Mouse (Mus musculus) retina, postnatal 7 days (tissue): ENCODE results near the gene Ipcef1.
"Not testable (repeated sequence)": the region's sequence is repeated elsewhere in the genome, so short reads cannot be mapped to it uniquely, and the experiment has no call there.

Experiments used
- DNase-seq: peaks from one replicate; pipeline ENCODE4 v3.0.0-alpha.2; 2012; ENCODE audit warnings: low read depth, low spot score

The Ipcef1 gene

GRCm38 (mm10) chr10:6889640-6890245, 162.5 kb downstream of the Ipcef1 start:
- no peak for DNase-seq

GRCm38 (mm10) chr10:6885460-6885859, 166.8 kb downstream of the Ipcef1 start:
- DNase-seq: peak; percentile 6

- not testable (repeated sequence) for DNase-seq
Observed at GRCm38 (mm10) chr10:6882041-6882440, 170.2 kb downstream of the Ipcef1 start.

- no peak for DNase-seq
Observed at GRCm38 (mm10) chr10:6878276-6878881, 173.9 kb downstream of the Ipcef1 start.

GRCm38 (mm10) chr10:6873917-6874316, 178.4 kb downstream of the Ipcef1 start:
- DNase-seq: no peak

- no peak for DNase-seq
Observed at GRCm38 (mm10) chr10:6871418-6872072, 180.7 kb downstream of the Ipcef1 start.

- DNase-seq: no peak
Observed at GRCm38 (mm10) chr10:6855812-6856211, 196.5 kb downstream of the Ipcef1 start.

GRCm38 (mm10) chr10:6848834-6849233, 203.4 kb downstream of the Ipcef1 start:
- no peak for DNase-seq

GRCm38 (mm10) chr10:6848162-6848754, 204.0 kb downstream of the Ipcef1 start:
- DNase-seq: no peak

- no peak for DNase-seq
Observed at GRCm38 (mm10) chr10:6846283-6846682, 206.0 kb downstream of the Ipcef1 start.

- no peak for DNase-seq
Observed at GRCm38 (mm10) chr10:6842225-6842624, 210.1 kb downstream of the Ipcef1 start.
